Mouse (Mus musculus) urinary bladder, postnatal 25 days (tissue): ENCODE measurements around the gene Psmb3.
A peak's percentile ranks its signal among the peaks of the same experiment; 100 is the strongest.

ENCODE experiments used
- DNase-seq: peaks from one replicate; pipeline ENCODE4 v3.0.0; 2022; ENCODE audit warnings: low spot score

The Psmb3 gene

GRCm38 (mm10) chr11:97668160-97668559, 35.0 kb upstream of the Psmb3 start:
- no peak for DNase-seq

GRCm38 (mm10) chr11:97669268-97669667, 33.9 kb upstream of the Psmb3 start:
- no peak for DNase-seq

GRCm38 (mm10) chr11:97669829-97670228, 33.4 kb upstream of the Psmb3 start:
- no peak for DNase-seq

- DNase-seq: no peak
These were observed 32.7 kb upstream of the Psmb3 start for GRCm38 (mm10) chr11:97670234-97671176.

- DNase-seq: no peak
These were observed 32.0 kb upstream of the Psmb3 start for GRCm38 (mm10) chr11:97671177-97671527.

GRCm38 (mm10) chr11:97673148-97673547, 30.1 kb upstream of the Psmb3 start:
- DNase-seq: no peak

GRCm38 (mm10) chr11:97676050-97676754, 27.0 kb upstream of the Psmb3 start:
- DNase-seq: no peak

- no peak for DNase-seq
These were observed 25.8 kb upstream of the Psmb3 start for GRCm38 (mm10) chr11:97677381-97677780.

- DNase-seq: no peak
These were observed 25.4 kb upstream of the Psmb3 start for GRCm38 (mm10) chr11:97677842-97678241.

GRCm38 (mm10) chr11:97678301-97678700, 24.9 kb upstream of the Psmb3 start:
- no peak for DNase-seq

- no peak for DNase-seq
These were observed 22.8 kb upstream of the Psmb3 start for GRCm38 (mm10) chr11:97680430-97680829.

GRCm38 (mm10) chr11:97682504-97683055, 20.6 kb upstream of the Psmb3 start:
- DNase-seq: no peak

GRCm38 (mm10) chr11:97684063-97684680, 19.0 kb upstream of the Psmb3 start:
- no peak for DNase-seq

- no peak for DNase-seq
These were observed 18.4 kb upstream of the Psmb3 start for GRCm38 (mm10) chr11:97684766-97685165.

GRCm38 (mm10) chr11:97685613-97686321, 17.4 kb upstream of the Psmb3 start, which contains the start of gene Cisd3:
Cisd3 (plus strand) TSS chr11:97685826.
- DNase-seq: peak; percentile 88

GRCm38 (mm10) chr11:97686322-97686908, 16.8 kb upstream of the Psmb3 start:
- no peak for DNase-seq

- DNase-seq: no peak
These were observed 16.1 kb upstream of the Psmb3 start for GRCm38 (mm10) chr11:97687061-97687460.

- peak; percentile 67 for DNase-seq
These were observed 13.3 kb upstream of the Psmb3 start for GRCm38 (mm10) chr11:97689861-97690260.

GRCm38 (mm10) chr11:97694435-97694834, 8.8 kb upstream of the Psmb3 start:
- no peak for DNase-seq

GRCm38 (mm10) chr11:97694921-97695711, 8.1 kb upstream of the Psmb3 start:
- DNase-seq: no peak
